Mouse (Mus musculus) frontal cortex, postnatal 14 days (tissue): Measurements from ENCODE around the gene Vwc2.

Source experiments
- DNase-seq, 2 experiments: peaks; one replicate each; pipeline ENCODE4 v3.0.0; 2022; ENCODE audit warnings: low spot score in 2 of 2

The Vwc2 gene

DNA sequence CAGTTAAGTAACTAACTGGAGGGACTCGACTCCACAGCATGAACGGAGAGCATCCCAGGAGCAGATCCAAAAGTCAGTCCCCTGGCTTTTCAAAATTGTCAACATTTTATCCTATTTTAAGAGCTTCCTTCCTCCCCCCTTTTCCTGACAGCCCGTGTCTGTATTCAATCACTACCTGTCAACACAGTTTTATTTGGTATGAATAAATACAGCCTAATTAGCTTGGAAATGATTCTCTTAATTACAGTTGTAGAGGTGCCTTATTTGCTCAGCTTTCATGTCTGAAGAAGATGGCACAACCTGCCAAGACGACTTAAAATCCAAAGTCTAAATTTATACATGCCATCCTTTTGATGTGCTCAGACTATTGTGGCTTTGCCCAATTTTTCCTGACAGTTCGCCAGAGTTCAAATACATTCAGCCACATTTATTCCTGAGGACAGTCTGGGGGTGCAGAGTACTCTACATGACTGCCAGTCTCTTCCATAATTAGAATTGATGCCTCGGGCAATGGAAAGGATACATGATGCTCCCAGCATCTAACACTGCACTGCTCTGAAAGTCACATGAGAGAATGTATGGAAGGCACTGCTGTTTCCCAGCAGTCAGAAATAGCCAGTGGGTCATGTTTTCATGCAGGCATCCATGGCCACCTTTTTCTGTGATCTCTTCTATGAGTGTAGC, 128.8 kb downstream of the Vwc2 start:
- no peak for DNase-seq

DNA sequence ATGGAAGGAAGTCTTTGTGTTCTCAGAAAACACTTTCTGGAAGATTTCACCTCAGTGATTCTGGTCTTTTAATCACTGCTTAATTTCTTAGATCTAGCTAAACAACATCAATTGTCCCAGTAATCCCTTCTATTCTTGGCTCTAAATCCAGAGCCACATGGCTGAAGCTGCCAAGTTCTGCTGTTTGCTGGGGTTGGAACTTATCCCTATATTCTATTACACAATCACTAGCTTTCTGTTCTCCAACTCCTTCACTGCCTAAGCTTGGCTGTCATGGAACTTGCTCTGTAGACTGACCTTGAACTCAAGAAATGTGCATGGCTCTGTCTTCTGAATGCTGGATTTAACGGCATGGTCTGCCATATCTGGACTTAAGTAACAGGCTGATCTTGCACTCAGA, 143.3 kb downstream of the Vwc2 start:
- no peak for DNase-seq

DNA sequence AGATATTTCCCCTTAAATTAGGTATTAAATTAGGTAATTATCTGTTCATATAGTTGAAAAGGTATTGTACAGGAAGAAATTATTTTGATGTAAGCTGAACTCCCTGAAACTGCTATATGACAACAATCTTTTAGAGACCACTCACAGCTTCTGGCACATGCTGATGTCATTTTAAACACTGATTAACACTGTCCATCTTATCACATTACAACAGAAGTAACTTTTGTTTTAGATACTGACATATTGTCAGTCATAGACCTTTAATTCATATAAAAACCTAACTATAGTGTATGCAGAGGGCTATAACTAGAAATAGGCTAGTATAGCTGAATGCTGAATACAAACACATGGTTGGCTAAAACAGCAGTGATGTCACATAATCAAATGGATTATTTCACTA, 166.1 kb downstream of the Vwc2 start:
- DNase-seq: no peak

DNA sequence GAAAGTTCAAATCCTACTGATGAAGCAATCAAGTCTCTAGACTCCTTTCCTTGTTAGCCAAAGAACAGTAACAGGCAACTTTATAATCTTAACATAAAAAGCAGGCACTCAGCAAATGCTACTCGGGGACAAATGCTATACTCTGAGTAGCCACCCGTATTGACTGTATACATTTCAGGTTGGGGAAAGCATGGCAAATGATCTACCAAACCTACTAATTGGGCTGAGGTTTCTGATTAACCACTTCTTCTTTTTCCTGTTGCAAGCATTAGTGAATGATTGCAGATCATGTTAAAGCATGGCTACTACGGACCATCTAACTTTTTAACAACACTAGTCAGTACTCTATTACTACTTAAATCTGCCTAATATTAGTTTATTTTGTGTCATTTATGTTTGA, 169.5 kb downstream of the Vwc2 start:
- no peak for DNase-seq
